Mouse (Mus musculus): Measurements from ENCODE around the gene Ezr. TPM values are rescaled to one million over a fixed set of nuclear protein-coding genes. Genes with fewer than 3 reads are reported as not detected.
A peak's percentile ranks its signal among the peaks of the same experiment; 100 is the strongest.

Gene Ezr
- total RNA-seq (2018; cell fraction: chromatin; rRNA removed), result 100 to 1,000 TPM in 5 of 26 experiments, 10 to 100 TPM in 14, 1 to 10 TPM in 7; 7.9 to 281 (median 15.4) TPM
- total RNA-seq (2018; cell fraction: cytosol; rRNA removed), result 100 to 1,000 TPM in 2 of 26 experiments, 10 to 100 TPM in 24; 17.0 to 184 (median 26.5) TPM
- total RNA-seq (2018; cell fraction: nucleus; rRNA removed), result 100 to 1,000 TPM in 4 of 26 experiments, 10 to 100 TPM in 22; 11.8 to 184 (median 20.8) TPM
- 19.3 to 60.4 TPM (median 43.6 TPM) in 3 replicates for polyA plus RNA-seq (2018)

GRCm38 (mm10) chr17:6782611-6783005 lies at the start of gene Ezr:
Gene Ezr (minus strand): TSS chr17:6782784.
- peaks cover 40% of the 10 kb centered on the region for H3K79me2 ChIP-seq (ENCODE audit: inconsistent target)

GRCm38 (mm10) chr17:6830004-6830592 lies 47.5 kb upstream of the Ezr start:
- H3K79me2 ChIP-seq (ENCODE audit: inconsistent target), result no peaks in the 10 kb centered on the region
- H3K36me3 ChIP-seq (ENCODE audit: inconsistent target), result no peaks in the 10 kb centered on the region
- 93% methylated on average over 1 of the region's 1 CpGs for whole genome bisulfite sequencing (ENCODE audit: missing documents)
- no peak overlapping the region for H3K4me3 ChIP-seq (ENCODE audit: inconsistent target)
- H3K27ac ChIP-seq, result no peak overlapping the region

More at GRCm38 (mm10) chr17:6782611-6783005, at the start of gene Ezr:
- Histone ChIP-seq H3K27ac (peak within 1 kb of the TSS; percentile 55), H3K4me3 (ENCODE audit: inconsistent target) (peak within 1 kb of the TSS; percentile 88), H3K36me3 (ENCODE audit: inconsistent target) (no peaks in the 10 kb centered on the region)
- 1% methylated on average over 50 of the region's 52 CpGs for WGBS (ENCODE audit: missing documents)

- Histone ChIP-seq H3K79me2 (ENCODE audit: inconsistent target) (no peaks in the 10 kb centered on the region), H3K36me3 (ENCODE audit: inconsistent target) (no peaks in the 10 kb centered on the region), H3K27ac (peak overlapping the region; percentile 89), H3K4me3 (ENCODE audit: inconsistent target) (peak overlapping the region; percentile 38)
- 49% methylated on average over 7 of the region's 7 CpGs for WGBS (ENCODE audit: missing documents)
These were observed 46.1 kb upstream of the Ezr start for GRCm38 (mm10) chr17:6828531-6829150.

GRCm38 (mm10) chr17:6827740-6828461 lies 45.3 kb upstream of the Ezr start:
- Histone ChIP-seq H3K4me3 (ENCODE audit: inconsistent target) (peak overlapping the region; percentile 38), H3K79me2 (ENCODE audit: inconsistent target) (no peaks in the 10 kb centered on the region), H3K27ac (peak overlapping the region; percentile 89), H3K36me3 (ENCODE audit: inconsistent target) (no peaks in the 10 kb centered on the region)
- WGBS (ENCODE audit: missing documents), result 3% methylated on average over 60 of the region's 64 CpGs

DNA sequence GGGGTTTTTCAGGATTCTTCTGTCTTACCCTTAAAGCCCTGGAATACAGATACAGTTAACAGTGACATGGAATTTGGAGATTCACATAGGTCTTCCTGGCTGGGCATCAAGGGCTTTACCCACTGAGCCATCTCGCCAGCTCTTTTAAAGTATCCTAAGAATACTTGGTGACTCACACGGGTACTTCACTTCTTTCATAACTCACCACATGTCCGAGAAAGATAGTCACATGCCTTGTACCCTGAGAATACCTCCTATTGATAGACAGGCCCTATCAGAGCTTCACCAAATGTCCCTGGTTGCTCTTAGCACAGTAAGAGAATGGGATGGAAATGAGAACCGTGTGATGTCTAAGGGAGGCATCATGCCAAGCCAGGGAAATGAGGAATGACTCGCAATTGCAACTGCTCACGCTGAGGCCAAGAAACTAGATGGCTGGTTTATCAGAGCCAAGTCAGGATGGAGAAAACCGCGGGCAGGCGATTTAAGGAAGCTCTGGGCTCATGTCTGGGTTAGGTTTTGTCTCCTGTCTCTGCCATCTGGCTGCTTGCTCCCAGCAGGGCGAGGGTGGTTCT lies 44.7 kb upstream of the Ezr start:
- Histone ChIP-seq H3K4me3 (ENCODE audit: inconsistent target) (peak overlapping the region; percentile 38), H3K27ac (peak overlapping the region; percentile 89), H3K79me2 (ENCODE audit: inconsistent target) (no peaks in the 10 kb centered on the region), H3K36me3 (ENCODE audit: inconsistent target) (no peaks in the 10 kb centered on the region)
- 3% methylated on average over 10 of the region's 10 CpGs for WGBS (ENCODE audit: missing documents)

DNA sequence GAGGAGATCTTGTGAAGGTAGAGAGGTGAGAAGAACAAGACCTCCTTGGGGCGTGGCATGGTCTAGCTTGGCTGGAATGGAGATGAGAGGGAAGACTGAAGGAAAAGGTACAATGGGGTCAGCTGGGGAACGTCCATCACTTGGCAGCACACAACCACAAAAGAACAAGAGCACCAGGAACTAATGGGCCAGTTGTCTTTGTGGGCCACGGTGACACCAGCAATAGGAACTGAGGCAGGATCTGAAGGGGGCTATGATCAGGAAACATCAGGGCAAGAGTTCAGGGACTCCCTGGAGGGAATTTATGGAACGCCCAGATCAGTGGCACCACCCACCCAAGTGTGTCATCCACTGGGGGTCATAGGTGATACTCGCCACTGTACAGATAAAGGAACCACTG lies 34.2 kb upstream of the Ezr start:
- Histone ChIP-seq H3K4me3 (ENCODE audit: inconsistent target) (no peak overlapping the region), H3K27ac (no peak overlapping the region), H3K36me3 (ENCODE audit: inconsistent target) (no peaks in the 10 kb centered on the region), H3K79me2 (ENCODE audit: inconsistent target) (no peaks in the 10 kb centered on the region)
- 84% methylated on average over 5 of the region's 5 CpGs for WGBS (ENCODE audit: missing documents)

GRCm38 (mm10) chr17:6816151-6816550 lies 33.6 kb upstream of the Ezr start:
- no peaks in the 10 kb centered on the region for H3K79me2 ChIP-seq (ENCODE audit: inconsistent target)
- 0% methylated on average over 1 of the region's 1 CpGs for WGBS (ENCODE audit: missing documents)
- no peaks in the 10 kb centered on the region for H3K36me3 ChIP-seq (ENCODE audit: inconsistent target)
- H3K4me3 ChIP-seq (ENCODE audit: inconsistent target), result no peak overlapping the region
- no peak overlapping the region for H3K27ac ChIP-seq

DNA sequence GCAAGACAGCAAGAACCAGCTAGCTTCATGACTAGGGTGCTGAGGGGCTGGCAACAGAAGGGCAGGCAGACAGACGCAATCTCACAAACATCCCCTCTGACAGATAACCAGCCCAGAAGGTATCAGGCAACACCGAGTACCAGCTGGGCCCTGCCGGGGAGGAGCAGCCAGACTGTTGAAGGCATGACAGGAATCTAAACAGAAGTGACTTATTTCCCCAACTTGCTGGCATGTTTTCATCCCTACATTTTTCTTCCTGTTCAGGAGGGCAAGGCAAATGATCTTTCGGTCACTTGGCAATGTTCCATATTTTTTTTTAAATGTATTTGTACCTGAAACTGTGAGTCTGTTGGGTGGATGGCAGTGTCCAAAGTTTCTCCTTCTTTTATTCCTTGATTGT lies 32.1 kb upstream of the Ezr start:
- Histone ChIP-seq H3K4me3 (ENCODE audit: inconsistent target) (no peak overlapping the region), H3K79me2 (ENCODE audit: inconsistent target) (no peaks in the 10 kb centered on the region), H3K27ac (no peak overlapping the region), H3K36me3 (ENCODE audit: inconsistent target) (no peaks in the 10 kb centered on the region)
- WGBS (ENCODE audit: missing documents), result 91% methylated on average over 4 of the region's 4 CpGs

DNA sequence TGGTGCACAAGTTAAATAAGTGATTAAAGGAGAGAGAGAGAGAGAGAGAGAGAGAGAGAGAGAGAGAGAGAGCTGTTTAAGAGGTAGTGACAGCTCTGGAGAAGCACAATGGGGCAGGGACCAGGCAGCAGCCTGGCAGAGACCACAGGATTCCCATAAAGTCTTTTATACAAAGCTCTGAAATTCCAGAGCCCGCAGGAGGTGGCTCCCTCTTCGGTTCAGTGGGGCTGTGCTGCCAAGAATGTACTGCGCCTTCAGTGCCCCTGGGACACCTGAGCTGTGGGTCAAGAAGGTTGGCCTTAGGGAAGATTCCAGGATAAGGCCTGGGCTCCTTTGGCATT lies 30.2 kb upstream of the Ezr start:
- 85% methylated on average over 3 of the region's 3 CpGs for WGBS (ENCODE audit: missing documents)
- Histone ChIP-seq H3K79me2 (ENCODE audit: inconsistent target) (no peaks in the 10 kb centered on the region), H3K27ac (no peak overlapping the region), H3K4me3 (ENCODE audit: inconsistent target) (no peak overlapping the region), H3K36me3 (ENCODE audit: inconsistent target) (no peaks in the 10 kb centered on the region)

DNA sequence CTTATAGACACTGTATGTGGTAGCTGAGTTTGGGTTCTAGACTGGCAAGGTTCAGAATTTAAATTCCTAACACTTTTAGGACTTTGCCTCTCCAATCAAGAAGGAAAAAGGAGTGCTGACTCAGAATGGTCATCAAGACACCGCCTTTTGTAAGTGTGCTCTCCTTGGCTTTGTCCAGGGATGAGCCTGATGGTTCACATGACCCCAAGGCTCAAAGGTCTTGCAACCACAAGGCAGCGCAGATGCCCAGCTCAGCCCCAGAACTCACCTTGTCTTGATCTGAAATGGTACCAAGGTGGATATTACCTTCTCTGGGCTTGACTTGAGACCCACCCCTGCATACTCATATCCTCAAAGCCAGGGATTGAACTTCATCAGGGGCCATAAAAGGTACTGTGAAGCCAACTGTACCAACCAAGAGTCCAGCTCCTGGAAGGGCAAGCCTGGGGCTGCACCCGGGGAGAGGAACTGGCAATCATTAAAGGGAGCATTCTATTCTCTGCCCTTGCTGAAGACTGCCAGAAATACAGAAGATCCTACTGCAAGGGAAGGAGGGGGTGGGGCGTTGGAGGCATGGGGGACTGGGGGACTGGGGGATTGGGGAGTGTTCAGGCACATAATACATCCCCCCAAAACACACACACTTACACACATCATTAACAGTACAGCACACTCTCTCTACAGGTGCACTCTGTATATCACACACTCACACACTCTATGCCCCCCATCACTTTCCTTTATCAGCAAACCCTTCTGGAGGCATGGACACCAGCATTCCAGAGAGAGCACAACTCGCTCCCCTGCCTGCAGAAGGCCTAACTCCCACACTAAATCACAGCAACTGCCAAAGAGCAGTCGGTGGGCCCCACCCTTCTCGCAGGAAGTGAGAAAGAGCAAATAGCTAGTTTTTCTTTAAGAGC lies 29.6 kb upstream of the Ezr start:
- no peaks in the 10 kb centered on the region for H3K36me3 ChIP-seq (ENCODE audit: inconsistent target)
- H3K4me3 ChIP-seq (ENCODE audit: inconsistent target), result no peak overlapping the region
- no peak overlapping the region for H3K27ac ChIP-seq
- H3K79me2 ChIP-seq (ENCODE audit: inconsistent target), result no peaks in the 10 kb centered on the region
- WGBS (ENCODE audit: missing documents), result 89% methylated on average over 6 of the region's 7 CpGs

GRCm38 (mm10) chr17:6809331-6809730 lies 26.7 kb upstream of the Ezr start:
- WGBS (ENCODE audit: missing documents), result 94% methylated on average over 3 of the region's 3 CpGs
- Histone ChIP-seq H3K36me3 (ENCODE audit: inconsistent target) (no peaks in the 10 kb centered on the region), H3K4me3 (ENCODE audit: inconsistent target) (no peak overlapping the region), H3K27ac (no peak overlapping the region), H3K79me2 (ENCODE audit: inconsistent target) (no peaks in the 10 kb centered on the region)

DNA sequence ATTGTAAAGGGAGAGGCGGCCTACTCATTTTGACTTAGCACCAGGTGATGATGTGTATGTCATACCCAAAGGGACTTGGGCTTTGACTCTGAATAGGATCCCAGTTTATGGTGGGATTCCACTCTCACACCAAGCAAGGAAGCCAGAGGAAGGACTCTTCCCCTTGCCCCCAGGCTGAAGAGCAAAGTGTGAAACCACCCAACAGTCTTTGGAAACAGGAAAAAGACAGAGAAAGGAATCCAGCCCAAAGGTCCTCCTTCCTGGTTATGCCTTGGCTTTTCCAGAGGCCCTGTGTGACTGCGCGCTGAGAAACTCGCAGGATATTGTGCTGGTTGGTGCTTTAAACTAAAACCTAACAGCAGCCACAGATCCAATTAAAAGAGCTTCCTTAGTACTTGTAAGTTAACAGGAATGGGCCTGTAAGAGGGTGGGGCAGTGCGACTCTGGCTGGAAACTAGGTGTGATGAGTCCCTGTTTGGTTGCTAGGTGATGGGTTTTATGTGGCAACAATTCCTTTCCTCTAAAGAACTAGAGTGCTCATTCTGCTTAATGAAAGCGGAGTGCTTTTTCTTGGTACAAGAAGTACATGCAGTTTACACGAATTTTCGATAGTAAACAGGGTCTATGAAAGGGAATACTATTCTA lies 26.1 kb upstream of the Ezr start:
- H3K27ac ChIP-seq, result no peak overlapping the region
- H3K79me2 ChIP-seq (ENCODE audit: inconsistent target), result no peaks in the 10 kb centered on the region
- H3K36me3 ChIP-seq (ENCODE audit: inconsistent target), result no peaks in the 10 kb centered on the region
- no peak overlapping the region for H3K4me3 ChIP-seq (ENCODE audit: inconsistent target)
- 91% methylated on average over 8 of the region's 8 CpGs for WGBS (ENCODE audit: missing documents)

GRCm38 (mm10) chr17:6807827-6808520 lies 25.4 kb upstream of the Ezr start:
- WGBS (ENCODE audit: missing documents), result 91% methylated on average over 16 of the region's 16 CpGs
- Histone ChIP-seq H3K36me3 (ENCODE audit: inconsistent target) (no peaks in the 10 kb centered on the region), H3K4me3 (ENCODE audit: inconsistent target) (no peak overlapping the region), H3K79me2 (ENCODE audit: inconsistent target) (no peaks in the 10 kb centered on the region), H3K27ac (no peak overlapping the region)
